Mouse (Mus musculus): ENCODE measurements around the gene Arl4a.

GRCm38 (mm10) chr12:39974273-39974672, 63.6 kb downstream of the Arl4a start:
- no peak for TF ChIP-seq POLR2A (IDR thresholded peaks at IDR 0.05; ENCODE audit: low read depth, low read length)
- no peak for TF ChIP-seq CTCF (IDR thresholded peaks at IDR 0.05; ENCODE audit: extremely low read depth, insufficient read length, insufficient replicate concordance, low read depth, low read length)
